Mouse (Mus musculus): ENCODE results near the gene Atf6. TPM values are rescaled to one million over a fixed set of nuclear protein-coding genes. Genes with fewer than 3 reads are reported as not detected.

The Atf6 gene
- polyA plus RNA-seq, 1 experiment from 2014 or later: 7.6 TPM

- Histone ChIP-seq H3K36me3 (ENCODE audit: control insufficient read depth, insufficient read depth, low read length) (no peaks in the 10 kb centered on the region), H3K9me3 (ENCODE audit: control insufficient read depth, low read length) (no peaks in the 10 kb centered on the region), H3K27me3 (ENCODE audit: control insufficient read depth, insufficient read depth, low read length) (no peaks in the 10 kb centered on the region), H3K4me3 (ENCODE audit: low read depth, low read length) (no peak overlapping the region), H3K4me2 (ENCODE audit: low read depth, severe bottlenecking) (no peak overlapping the region), H3K9ac (ENCODE audit: low read length) (no peak overlapping the region), H3K27ac (replicated peaks; ENCODE audit: low read depth, low read length) (no peak overlapping the region), H3K4me1 (ENCODE audit: control insufficient read depth, insufficient read depth, low read length) (no peaks in the 10 kb centered on the region)
- 92% methylated on average over 14 of the region's 14 CpGs for WGBS
- DNase-seq (ENCODE audit: low spot score): no peak
- ATAC-seq (ENCODE audit: insufficient number of reproducible peaks, low FRiP score, low TSS enrichment, low read depth): no peak
These were observed 80.8 kb downstream of the Atf6 start for GRCm38 (mm10) chr1:170786570-170787341.

- Histone ChIP-seq H3K9me3 (ENCODE audit: control insufficient read depth, low read length) (no peaks in the 10 kb centered on the region), H3K4me3 (ENCODE audit: low read depth, low read length) (no peak overlapping the region), H3K9ac (ENCODE audit: low read length) (no peak overlapping the region), H3K4me2 (ENCODE audit: low read depth, severe bottlenecking) (no peak overlapping the region), H3K36me3 (ENCODE audit: control insufficient read depth, insufficient read depth, low read length) (no peaks in the 10 kb centered on the region), H3K27me3 (ENCODE audit: control insufficient read depth, insufficient read depth, low read length) (no peaks in the 10 kb centered on the region), H3K27ac (replicated peaks; ENCODE audit: low read depth, low read length) (no peak overlapping the region), H3K4me1 (ENCODE audit: control insufficient read depth, insufficient read depth, low read length) (no peaks in the 10 kb centered on the region)
- DNase-seq (ENCODE audit: low spot score) (no peak), ATAC-seq (ENCODE audit: insufficient number of reproducible peaks, low FRiP score, low TSS enrichment, low read depth) (no peak)
- 100% methylated on average over 4 of the region's 4 CpGs for WGBS
These were observed 89.9 kb downstream of the Atf6 start for GRCm38 (mm10) chr1:170777688-170778087.

- ATAC-seq (ENCODE audit: insufficient number of reproducible peaks, low FRiP score, low TSS enrichment, low read depth) (no peak), DNase-seq (ENCODE audit: low spot score) (no peak)
- no peaks in the 10 kb centered on the region for H3K4me1 ChIP-seq (ENCODE audit: control insufficient read depth, insufficient read depth, low read length)
- WGBS: 67% methylated on average over 1 of the region's 1 CpGs
- H3K9ac ChIP-seq (ENCODE audit: low read length): no peak overlapping the region
- H3K27ac ChIP-seq (replicated peaks; ENCODE audit: low read depth, low read length): no peak overlapping the region
- no peak overlapping the region for H3K4me2 ChIP-seq (ENCODE audit: low read depth, severe bottlenecking)
- H3K9me3 ChIP-seq (ENCODE audit: control insufficient read depth, low read length): no peaks in the 10 kb centered on the region
- H3K4me3 ChIP-seq (ENCODE audit: low read depth, low read length): no peak overlapping the region
- H3K27me3 ChIP-seq (ENCODE audit: control insufficient read depth, insufficient read depth, low read length): no peaks in the 10 kb centered on the region
- H3K36me3 ChIP-seq (ENCODE audit: control insufficient read depth, insufficient read depth, low read length): no peaks in the 10 kb centered on the region
These were observed 93.1 kb downstream of the Atf6 start for GRCm38 (mm10) chr1:170774431-170774830.

GRCm38 (mm10) chr1:170773506-170773905, 94.1 kb downstream of the Atf6 start:
- Histone ChIP-seq H3K27me3 (ENCODE audit: control insufficient read depth, insufficient read depth, low read length) (no peaks in the 10 kb centered on the region), H3K36me3 (ENCODE audit: control insufficient read depth, insufficient read depth, low read length) (no peaks in the 10 kb centered on the region), H3K4me1 (ENCODE audit: control insufficient read depth, insufficient read depth, low read length) (no peaks in the 10 kb centered on the region), H3K4me2 (ENCODE audit: low read depth, severe bottlenecking) (no peak overlapping the region), H3K9me3 (ENCODE audit: control insufficient read depth, low read length) (no peaks in the 10 kb centered on the region), H3K4me3 (ENCODE audit: low read depth, low read length) (no peak overlapping the region), H3K27ac (replicated peaks; ENCODE audit: low read depth, low read length) (no peak overlapping the region), H3K9ac (ENCODE audit: low read length) (no peak overlapping the region)
- DNase-seq (ENCODE audit: low spot score) (no peak), ATAC-seq (ENCODE audit: insufficient number of reproducible peaks, low FRiP score, low TSS enrichment, low read depth) (no peak)
- 90% methylated on average over 4 of the region's 4 CpGs for WGBS

- Histone ChIP-seq H3K27me3 (ENCODE audit: control insufficient read depth, insufficient read depth, low read length) (no peaks in the 10 kb centered on the region), H3K9me3 (ENCODE audit: control insufficient read depth, low read length) (no peaks in the 10 kb centered on the region), H3K4me2 (ENCODE audit: low read depth, severe bottlenecking) (no peak overlapping the region), H3K36me3 (ENCODE audit: control insufficient read depth, insufficient read depth, low read length) (no peaks in the 10 kb centered on the region), H3K4me1 (ENCODE audit: control insufficient read depth, insufficient read depth, low read length) (no peaks in the 10 kb centered on the region), H3K4me3 (ENCODE audit: low read depth, low read length) (no peak overlapping the region), H3K9ac (ENCODE audit: low read length) (no peak overlapping the region), H3K27ac (replicated peaks; ENCODE audit: low read depth, low read length) (no peak overlapping the region)
- ATAC-seq (ENCODE audit: insufficient number of reproducible peaks, low FRiP score, low TSS enrichment, low read depth) (no peak), DNase-seq (ENCODE audit: low spot score) (no peak)
- WGBS: 81% methylated on average over 25 of the region's 25 CpGs
These were observed 96.1 kb downstream of the Atf6 start for GRCm38 (mm10) chr1:170771437-170772003.

- H3K27me3 ChIP-seq (ENCODE audit: control insufficient read depth, insufficient read depth, low read length): no peaks in the 10 kb centered on the region
- no peak overlapping the region for H3K4me2 ChIP-seq (ENCODE audit: low read depth, severe bottlenecking)
- no peak for ATAC-seq (ENCODE audit: insufficient number of reproducible peaks, low FRiP score, low TSS enrichment, low read depth)
- H3K27ac ChIP-seq (replicated peaks; ENCODE audit: low read depth, low read length): no peak overlapping the region
- H3K9me3 ChIP-seq (ENCODE audit: control insufficient read depth, low read length): no peaks in the 10 kb centered on the region
- no peak overlapping the region for H3K4me3 ChIP-seq (ENCODE audit: low read depth, low read length)
- H3K4me1 ChIP-seq (ENCODE audit: control insufficient read depth, insufficient read depth, low read length): no peaks in the 10 kb centered on the region
- WGBS: 90% methylated on average over 14 of the region's 14 CpGs
- no peak overlapping the region for H3K9ac ChIP-seq (ENCODE audit: low read length)
- no peaks in the 10 kb centered on the region for H3K36me3 ChIP-seq (ENCODE audit: control insufficient read depth, insufficient read depth, low read length)
- no peak for DNase-seq (ENCODE audit: low spot score)
These were observed 96.9 kb downstream of the Atf6 start for GRCm38 (mm10) chr1:170770691-170771090.

GRCm38 (mm10) chr1:170766997-170767396, 100.6 kb downstream of the Atf6 start:
- H3K9me3 ChIP-seq (ENCODE audit: control insufficient read depth, low read length): no peaks in the 10 kb centered on the region

GRCm38 (mm10) chr1:170764798-170765197, 102.8 kb downstream of the Atf6 start:
- 89% methylated on average over 1 of the region's 1 CpGs for WGBS
- no peak for ATAC-seq (ENCODE audit: insufficient number of reproducible peaks, low FRiP score, low TSS enrichment, low read depth)
- Histone ChIP-seq H3K27ac (replicated peaks; ENCODE audit: low read depth, low read length) (no peak overlapping the region), H3K9me3 (ENCODE audit: control insufficient read depth, low read length) (no peaks in the 10 kb centered on the region), H3K36me3 (ENCODE audit: control insufficient read depth, insufficient read depth, low read length) (no peaks in the 10 kb centered on the region), H3K4me3 (ENCODE audit: low read depth, low read length) (no peak overlapping the region), H3K4me1 (ENCODE audit: control insufficient read depth, insufficient read depth, low read length) (no peaks in the 10 kb centered on the region), H3K9ac (ENCODE audit: low read length) (no peak overlapping the region), H3K4me2 (ENCODE audit: low read depth, severe bottlenecking) (no peak overlapping the region), H3K27me3 (ENCODE audit: control insufficient read depth, insufficient read depth, low read length) (no peaks in the 10 kb centered on the region)
- DNase-seq (ENCODE audit: low spot score): no peak

More at GRCm38 (mm10) chr1:170766997-170767396, 100.6 kb downstream of the Atf6 start:
- Histone ChIP-seq H3K9ac (ENCODE audit: low read length) (no peak overlapping the region), H3K4me2 (ENCODE audit: low read depth, severe bottlenecking) (no peak overlapping the region), H3K36me3 (ENCODE audit: control insufficient read depth, insufficient read depth, low read length) (no peaks in the 10 kb centered on the region), H3K4me1 (ENCODE audit: control insufficient read depth, insufficient read depth, low read length) (no peaks in the 10 kb centered on the region), H3K27ac (replicated peaks; ENCODE audit: low read depth, low read length) (no peak overlapping the region), H3K4me3 (ENCODE audit: low read depth, low read length) (no peak overlapping the region), H3K27me3 (ENCODE audit: control insufficient read depth, insufficient read depth, low read length) (no peaks in the 10 kb centered on the region)
- ATAC-seq (ENCODE audit: insufficient number of reproducible peaks, low FRiP score, low TSS enrichment, low read depth): no peak
- WGBS: 83% methylated on average over 2 of the region's 2 CpGs
- no peak for DNase-seq (ENCODE audit: low spot score)

All from limb, embryonic 11.5 days (tissue).